Mouse (Mus musculus): ENCODE measurements around the gene Hoxd13.

DNA sequence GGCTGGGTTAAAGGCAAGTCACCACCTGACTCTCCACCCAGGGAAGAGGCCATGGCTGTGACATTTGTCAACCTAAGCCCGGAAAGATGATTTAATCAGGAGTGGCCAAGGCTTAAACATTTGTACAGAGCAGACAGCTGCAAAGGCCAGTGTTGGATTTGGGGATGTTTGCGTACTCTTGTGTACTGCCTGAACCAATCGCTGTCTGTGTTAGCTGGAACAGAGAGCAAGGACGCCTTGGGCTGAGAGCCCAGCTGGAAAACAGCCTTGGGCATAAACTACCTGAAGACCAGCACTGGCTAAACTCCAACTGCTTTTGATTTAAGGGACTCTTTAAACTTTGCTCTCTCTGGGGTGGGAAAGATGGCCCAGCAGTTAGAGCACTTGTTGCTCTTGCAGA is 40.6 kb downstream of the Hoxd13 start:
- TF ChIP-seq CTCF (IDR thresholded peaks at IDR 0.05; ENCODE audit: low read depth) (no peak), EP300 (IDR thresholded peaks at IDR 0.05; ENCODE audit: low read depth) (no peak)

All from liver, postnatal 0 days (tissue).